Mouse (Mus musculus) heart, postnatal 36 days (tissue): ENCODE results near the gene Mydgf. TPM values are rescaled to one million over a fixed set of nuclear protein-coding genes. Genes with fewer than 3 reads are reported as not detected.

Experiments
- DNase-seq, 2 experiments: peaks; one replicate each; pipeline ENCODE4 v3.0.0; 2021 to 2022
- intact Hi-C: fragments of 180-260 bp; cut with DNase I; formaldehyde crosslinking; loops from one replicate; pipeline ENCODE4 v1.15.1; 2025
- total RNA-seq, 2 experiments: library from RNA; stranded (reverse); gene quantifications; 2 replicates each; pipeline ENCODE4 v1.2.3; 2021

Gene Mydgf
- total RNA-seq, 2 experiments from 2014 or later, result 25.2 to 25.5 TPM

GRCm38 (mm10) chr17:56196860-56197259, 13.1 kb upstream of the Mydgf start:
- no peak for DNase-seq
- intact Hi-C loops, result no loop called here

- no peak for DNase-seq
- intact Hi-C loops, result no loop called here
Observed at GRCm38 (mm10) chr17:56194765-56195164, 11.0 kb upstream of the Mydgf start.

GRCm38 (mm10) chr17:56194357-56194756, 10.6 kb upstream of the Mydgf start:
- intact Hi-C loops, result no loop called here
- DNase-seq, result no peak

GRCm38 (mm10) chr17:56191266-56191665, 7.5 kb upstream of the Mydgf start:
- no peak for DNase-seq
- intact Hi-C loops, result no loop called here

GRCm38 (mm10) chr17:56185281-56186141, 1.8 kb upstream of the Mydgf start:
- peak; percentile 67 to 74 for DNase-seq
- intact Hi-C loops, result loop anchor here (2.0 kb wide), 1 partner anchor 21 kb away; no protein-coding TSS in a partner anchor

- no peak for DNase-seq
- intact Hi-C loops, result no loop called here
Observed at GRCm38 (mm10) chr17:56182975-56183657, 604 bp downstream of the Mydgf start.

- no peak for DNase-seq
- intact Hi-C loops, result no loop called here
Observed at GRCm38 (mm10) chr17:56175416-56175815, 8.3 kb downstream of the Mydgf start.

GRCm38 (mm10) chr17:56173401-56174046, 10.2 kb downstream of the Mydgf start:
- intact Hi-C loops, result no loop called here
- no peak for DNase-seq

GRCm38 (mm10) chr17:56171881-56172280, 11.8 kb downstream of the Mydgf start:
- no peak for DNase-seq
- intact Hi-C loops, result no loop called here

- DNase-seq, result no peak
- intact Hi-C loops, result no loop called here
Observed at GRCm38 (mm10) chr17:56171456-56171855, 12.3 kb downstream of the Mydgf start.

- intact Hi-C loops, result no loop called here
- no peak for DNase-seq
Observed at GRCm38 (mm10) chr17:56170636-56171035, 13.1 kb downstream of the Mydgf start.

GRCm38 (mm10) chr17:56169830-56170229, 13.9 kb downstream of the Mydgf start:
- DNase-seq, result peak; percentile 19 to 31
- intact Hi-C loops, result no loop called here

- intact Hi-C loops, result no loop called here
- DNase-seq, result no peak
Observed at GRCm38 (mm10) chr17:56165671-56166070, 18.0 kb downstream of the Mydgf start.

- intact Hi-C loops, result no loop called here
- DNase-seq, result no peak
Observed at GRCm38 (mm10) chr17:56164510-56164909, 19.2 kb downstream of the Mydgf start.

GRCm38 (mm10) chr17:56163523-56164102, 20.1 kb downstream of the Mydgf start:
- intact Hi-C loops, result loop anchor here (2.0 kb wide), 1 partner anchor 55 kb away; the partner anchor contains the start of gene Dpp9
- no peak for DNase-seq

GRCm38 (mm10) chr17:56162231-56162774, 21.4 kb downstream of the Mydgf start, which contains the start of gene Tnfaip8l1:
TSS of gene Tnfaip8l1 (plus strand) at chr17:56162477.
- intact Hi-C loops, result loop anchor here (1.0 to 2.0 kb wide), 2 partner anchors 22 to 56 kb away; partner anchors contain the start of gene Dpp9

GRCm38 (mm10) chr17:56159729-56160128, 24.0 kb downstream of the Mydgf start:
- peak; percentile 67 to 70 for DNase-seq
- intact Hi-C loops, result loop anchor here (1.0 kb wide), 1 partner anchor 26 kb away; no protein-coding TSS in a partner anchor

More at GRCm38 (mm10) chr17:56162231-56162774, 21.4 kb downstream of the Mydgf start, which contains the start of gene Tnfaip8l1:
- peak; percentile 92 to 94 for DNase-seq

- intact Hi-C loops, result no loop called here
- DNase-seq, result peak; percentile 53 to 66
Observed at GRCm38 (mm10) chr17:56153643-56154042, 30.1 kb downstream of the Mydgf start.

GRCm38 (mm10) chr17:56149897-56150296, 33.8 kb downstream of the Mydgf start:
- intact Hi-C loops, result no loop called here
- DNase-seq, result no peak
